Mouse (Mus musculus): ENCODE measurements around the gene Ankrd27.

DNA sequence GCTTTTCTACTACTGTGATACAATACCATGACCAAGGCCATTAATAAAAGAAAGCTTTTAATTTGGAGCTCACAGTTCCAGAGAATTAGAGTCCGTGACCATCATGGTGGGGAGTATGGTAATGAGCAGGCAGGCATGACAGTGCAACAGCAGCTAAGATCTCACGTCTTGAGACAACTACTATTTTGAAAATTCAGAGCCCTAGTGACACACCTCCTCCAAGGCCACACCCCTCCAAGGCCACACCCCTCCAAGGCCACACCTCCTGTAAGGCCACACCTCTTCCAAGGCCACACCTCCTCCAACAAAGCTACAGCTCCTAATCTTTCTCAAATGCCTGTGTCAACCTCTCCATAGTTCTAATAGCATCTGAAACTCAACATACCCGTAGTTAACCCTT is 63.0 kb downstream of the Ankrd27 start:
- TF ChIP-seq CTCF (IDR thresholded peaks at IDR 0.05; ENCODE audit: low read depth, low read length) (no peak), POLR2A (IDR thresholded peaks at IDR 0.05; ENCODE audit: extremely low read depth, insufficient read depth, low read length) (no peak)

All from liver, adult 2 months (tissue).